Mouse (Mus musculus) bone marrow, adult 2 months (tissue): Measurements from ENCODE around the gene Il23a.

Source experiments
- CTCF ChIP-seq: fragments of 200-500 bp; IDR thresholded peaks from 2 replicates; pipeline ENCODE4 v1.5.1; 2011; ENCODE audit warnings: low read length, control low read depth; ENCODE audit not compliant: control insufficient read depth, insufficient read depth
- POLR2A ChIP-seq: fragments of 200-500 bp; IDR thresholded peaks from 2 replicates; pipeline ENCODE4 v1.6.1; 2011; ENCODE audit warnings: low read depth, mild to moderate bottlenecking, control low read depth, low read length, borderline replicate concordance; ENCODE audit not compliant: control insufficient read depth

GRCm38 (mm10) chr10:128343436-128343835 is 44.9 kb upstream of the Il23a start:
- TF ChIP-seq POLR2A (no peak), CTCF (no peak)
